Mouse (Mus musculus): ENCODE measurements at regions not wholly inside any gene's neighbourhood (a gene's known extent, or its start where the extent isn't known, plus 50 kb on each side); places are given as distances from the start of the nearest gene placed in this dataset.

- peaks cover 12% of the 10 kb centered on the region for H3K27me3 ChIP-seq (ENCODE audit: control insufficient read depth, insufficient read depth, low read length)
- H3K36me3 ChIP-seq (ENCODE audit: control insufficient read depth, insufficient read depth, low read length): no peaks in the 10 kb centered on the region
- H3K27ac ChIP-seq (ENCODE audit: low read depth, low read length): no peak overlapping the region
- H3K9ac ChIP-seq (ENCODE audit: low read depth, low read length): no peak overlapping the region
- 48% methylated on average over 14 of the region's 14 CpGs for WGBS
- no peaks in the 10 kb centered on the region for H3K9me3 ChIP-seq (ENCODE audit: control insufficient read depth, low read length)
- H3K4me3 ChIP-seq (ENCODE audit: low read depth, low read length): no peak overlapping the region
- ATAC-seq (ENCODE audit: low FRiP score) (no peak), DNase-seq (ENCODE audit: low spot score) (no peak)
- no peaks in the 10 kb centered on the region for H3K4me1 ChIP-seq (replicated peaks; ENCODE audit: control insufficient read depth, insufficient read depth, low read length)
- no peak overlapping the region for H3K4me2 ChIP-seq (replicated peaks; ENCODE audit: low read depth, low read length)
Measured at GRCm38 (mm10) chr2:160510635-160511421, 134.9 kb upstream of the Top1 start.

- Histone ChIP-seq H3K36me3 (ENCODE audit: control insufficient read depth, insufficient read depth, low read length) (no peaks in the 10 kb centered on the region), H3K27ac (ENCODE audit: low read depth, low read length) (no peak overlapping the region), H3K27me3 (ENCODE audit: control insufficient read depth, insufficient read depth, low read length) (peaks cover 19% of the 10 kb centered on the region), H3K4me2 (replicated peaks; ENCODE audit: low read depth, low read length) (no peak overlapping the region), H3K9me3 (ENCODE audit: control insufficient read depth, low read length) (no peaks in the 10 kb centered on the region), H3K4me3 (ENCODE audit: low read depth, low read length) (no peak overlapping the region), H3K4me1 (replicated peaks; ENCODE audit: control insufficient read depth, insufficient read depth, low read length) (no peaks in the 10 kb centered on the region), H3K9ac (ENCODE audit: low read depth, low read length) (no peak overlapping the region)
- ATAC-seq (ENCODE audit: low FRiP score) (no peak), DNase-seq (ENCODE audit: low spot score) (no peak)
- WGBS: 62% methylated on average over 6 of the region's 6 CpGs
Measured at GRCm38 (mm10) chr2:160515621-160516020, 130.1 kb upstream of the Top1 start.

DNA sequence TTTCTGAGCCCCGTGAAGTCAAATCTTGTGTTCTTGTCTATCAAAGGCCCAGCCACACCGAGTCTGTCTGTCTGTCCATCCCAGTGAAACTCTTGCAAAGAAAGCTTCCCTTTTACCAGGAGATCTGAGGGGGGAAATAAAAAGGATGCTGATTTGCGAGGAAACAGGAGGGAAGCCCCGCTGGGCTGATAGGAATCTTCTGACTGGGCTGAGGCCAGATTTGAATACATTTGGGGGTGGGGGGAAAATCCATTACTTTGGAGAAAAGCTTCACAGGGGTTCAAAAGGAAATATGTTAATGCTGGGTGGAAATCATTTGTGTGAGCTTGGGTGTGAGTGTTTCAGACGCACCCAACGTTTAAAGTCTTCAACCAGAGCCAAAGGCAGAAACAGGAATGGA lies 129.2 kb upstream of the Top1 start:
- Histone ChIP-seq H3K36me3 (ENCODE audit: control insufficient read depth, insufficient read depth, low read length) (no peaks in the 10 kb centered on the region), H3K4me1 (replicated peaks; ENCODE audit: control insufficient read depth, insufficient read depth, low read length) (no peaks in the 10 kb centered on the region), H3K4me2 (replicated peaks; ENCODE audit: low read depth, low read length) (no peak overlapping the region), H3K27ac (ENCODE audit: low read depth, low read length) (no peak overlapping the region), H3K27me3 (ENCODE audit: control insufficient read depth, insufficient read depth, low read length) (peaks cover 19% of the 10 kb centered on the region), H3K4me3 (ENCODE audit: low read depth, low read length) (no peak overlapping the region), H3K9me3 (ENCODE audit: control insufficient read depth, low read length) (no peaks in the 10 kb centered on the region), H3K9ac (ENCODE audit: low read depth, low read length) (no peak overlapping the region)
- 19% methylated on average over 6 of the region's 6 CpGs for WGBS
- no peak for ATAC-seq (ENCODE audit: low FRiP score)
- no peak for DNase-seq (ENCODE audit: low spot score)

DNA sequence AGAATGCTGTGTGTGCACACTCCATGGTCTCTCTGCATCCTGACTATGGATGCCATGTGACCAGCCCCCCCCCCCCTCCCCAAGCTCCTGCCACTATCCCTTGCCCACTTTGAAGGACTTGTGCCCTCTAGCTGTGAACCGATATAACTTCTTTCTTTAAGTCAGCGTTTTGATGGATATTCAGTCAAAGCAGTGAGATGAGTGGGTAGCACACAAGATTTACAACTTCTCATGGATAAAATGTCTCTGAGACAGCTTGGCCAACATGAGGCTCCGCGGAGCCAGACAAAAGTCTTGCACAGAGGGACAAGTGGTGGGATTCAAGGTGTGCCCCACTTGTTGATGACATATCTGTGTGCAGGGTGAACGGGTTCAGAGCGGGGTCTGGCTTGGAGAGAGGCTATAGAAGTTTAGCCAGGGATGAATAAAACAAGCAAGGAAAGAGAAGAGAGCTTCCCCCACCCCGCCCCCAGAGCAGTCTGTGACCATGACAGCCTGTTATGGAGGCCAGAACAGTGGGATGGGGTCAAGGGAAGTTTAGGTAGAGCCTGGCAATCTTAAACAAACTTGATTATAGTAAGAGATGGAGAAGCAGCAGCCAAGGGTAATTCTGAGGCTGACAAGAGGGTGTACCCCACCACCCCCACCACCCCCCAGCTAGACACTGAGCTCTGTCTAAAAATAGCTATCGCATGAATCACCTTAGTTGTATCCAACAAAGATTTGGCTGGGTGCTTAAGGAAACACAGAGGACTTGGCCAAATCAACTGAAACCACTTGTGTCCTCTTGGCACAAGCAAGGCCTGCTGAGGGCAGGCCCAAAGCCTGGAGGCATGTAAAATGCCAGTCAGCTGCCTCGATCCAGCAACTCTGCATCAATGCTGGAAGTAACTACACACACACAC lies 120.1 kb upstream of the Top1 start:
- Histone ChIP-seq H3K4me3 (ENCODE audit: low read depth, low read length) (no peak overlapping the region), H3K27ac (ENCODE audit: low read depth, low read length) (no peak overlapping the region), H3K36me3 (ENCODE audit: control insufficient read depth, insufficient read depth, low read length) (no peaks in the 10 kb centered on the region), H3K9me3 (ENCODE audit: control insufficient read depth, low read length) (no peaks in the 10 kb centered on the region), H3K27me3 (ENCODE audit: control insufficient read depth, insufficient read depth, low read length) (no peaks in the 10 kb centered on the region; the same call in none of the 2 replicates), H3K4me2 (replicated peaks; ENCODE audit: low read depth, low read length) (no peak overlapping the region), H3K9ac (ENCODE audit: low read depth, low read length) (no peak overlapping the region), H3K4me1 (replicated peaks; ENCODE audit: control insufficient read depth, insufficient read depth, low read length) (no peaks in the 10 kb centered on the region)
- DNase-seq (ENCODE audit: low spot score): no peak
- ATAC-seq (ENCODE audit: low FRiP score): no peak
- WGBS: 78% methylated on average over 9 of the region's 9 CpGs

DNA sequence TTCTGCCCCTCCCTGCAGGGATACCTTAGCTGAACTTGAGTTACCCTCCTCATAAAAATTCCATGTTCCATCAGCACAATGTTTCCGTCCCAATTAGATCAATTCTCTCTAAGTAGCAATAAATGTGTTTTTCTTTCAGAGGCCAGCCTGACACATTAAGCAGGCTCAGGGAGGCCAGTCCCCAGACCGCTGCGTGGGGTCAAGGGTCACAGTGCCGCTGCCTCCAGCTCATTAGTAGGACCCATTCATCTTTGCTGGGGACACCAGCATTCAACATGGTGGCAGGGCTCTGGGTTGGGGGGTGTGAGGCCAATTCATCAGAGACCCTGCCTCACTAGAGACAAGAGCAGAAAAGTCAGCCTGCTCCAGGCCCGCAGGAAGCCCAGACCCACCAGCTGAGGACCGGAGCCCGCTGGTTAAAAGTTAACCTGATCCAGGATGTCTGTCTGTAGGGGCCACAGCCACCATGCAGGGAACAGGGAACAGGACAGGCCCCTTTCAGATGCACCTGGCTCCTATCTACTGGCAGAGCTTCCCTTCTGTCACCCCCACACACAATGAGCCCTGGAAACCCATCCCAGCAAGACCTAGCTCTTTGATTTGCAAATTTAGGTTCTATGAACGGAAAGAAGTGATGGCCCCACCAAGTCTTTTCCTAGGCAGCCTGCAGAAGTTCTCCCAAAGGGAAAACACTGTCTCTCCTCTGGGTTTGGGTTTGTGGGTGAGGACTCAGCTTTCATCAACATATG lies 119.1 kb upstream of the Top1 start:
- no peak overlapping the region for H3K4me2 ChIP-seq (replicated peaks; ENCODE audit: low read depth, low read length)
- H3K9ac ChIP-seq (ENCODE audit: low read depth, low read length): no peak overlapping the region
- H3K4me3 ChIP-seq (ENCODE audit: low read depth, low read length): no peak overlapping the region
- WGBS: 29% methylated on average over 8 of the region's 8 CpGs
- DNase-seq (ENCODE audit: low spot score) (peak; percentile 44), ATAC-seq (ENCODE audit: low FRiP score) (no peak)
- H3K36me3 ChIP-seq (ENCODE audit: control insufficient read depth, insufficient read depth, low read length): no peaks in the 10 kb centered on the region
- H3K27ac ChIP-seq (ENCODE audit: low read depth, low read length): no peak overlapping the region
- no peaks in the 10 kb centered on the region; the same call in none of the 2 replicates for H3K27me3 ChIP-seq (ENCODE audit: control insufficient read depth, insufficient read depth, low read length)
- no peaks in the 10 kb centered on the region for H3K4me1 ChIP-seq (replicated peaks; ENCODE audit: control insufficient read depth, insufficient read depth, low read length)
- H3K9me3 ChIP-seq (ENCODE audit: control insufficient read depth, low read length): no peaks in the 10 kb centered on the region

- Histone ChIP-seq H3K27me3 (ENCODE audit: control insufficient read depth, insufficient read depth, low read length) (peaks cover 5% of the 10 kb centered on the region), H3K9ac (ENCODE audit: low read depth, low read length) (no peak overlapping the region), H3K4me3 (ENCODE audit: low read depth, low read length) (no peak overlapping the region), H3K36me3 (ENCODE audit: control insufficient read depth, insufficient read depth, low read length) (no peaks in the 10 kb centered on the region), H3K4me1 (replicated peaks; ENCODE audit: control insufficient read depth, insufficient read depth, low read length) (no peaks in the 10 kb centered on the region), H3K4me2 (replicated peaks; ENCODE audit: low read depth, low read length) (no peak overlapping the region), H3K9me3 (ENCODE audit: control insufficient read depth, low read length) (no peaks in the 10 kb centered on the region), H3K27ac (ENCODE audit: low read depth, low read length) (no peak overlapping the region)
- 75% methylated on average over 7 of the region's 7 CpGs for WGBS
- DNase-seq (ENCODE audit: low spot score) (no peak), ATAC-seq (ENCODE audit: low FRiP score) (no peak)
Measured at GRCm38 (mm10) chr2:160529306-160529705, 116.4 kb upstream of the Top1 start.

GRCm38 (mm10) chr2:160530377-160530776 lies 115.3 kb upstream of the Top1 start:
- H3K36me3 ChIP-seq (ENCODE audit: control insufficient read depth, insufficient read depth, low read length): no peaks in the 10 kb centered on the region
- H3K4me2 ChIP-seq (replicated peaks; ENCODE audit: low read depth, low read length): no peak overlapping the region
- peak; percentile 49; the same call in 1 of the 2 replicates for ATAC-seq (ENCODE audit: low FRiP score)
- WGBS: 40% methylated on average over 3 of the region's 3 CpGs
- no peak overlapping the region for H3K9ac ChIP-seq (ENCODE audit: low read depth, low read length)
- H3K27ac ChIP-seq (ENCODE audit: low read depth, low read length): no peak overlapping the region
- no peaks in the 10 kb centered on the region for H3K9me3 ChIP-seq (ENCODE audit: control insufficient read depth, low read length)
- peak; percentile 49 for DNase-seq (ENCODE audit: low spot score)
- H3K4me3 ChIP-seq (ENCODE audit: low read depth, low read length): no peak overlapping the region
- H3K4me1 ChIP-seq (replicated peaks; ENCODE audit: control insufficient read depth, insufficient read depth, low read length): no peaks in the 10 kb centered on the region
- H3K27me3 ChIP-seq (ENCODE audit: control insufficient read depth, insufficient read depth, low read length): peaks cover 5% of the 10 kb centered on the region

DNA sequence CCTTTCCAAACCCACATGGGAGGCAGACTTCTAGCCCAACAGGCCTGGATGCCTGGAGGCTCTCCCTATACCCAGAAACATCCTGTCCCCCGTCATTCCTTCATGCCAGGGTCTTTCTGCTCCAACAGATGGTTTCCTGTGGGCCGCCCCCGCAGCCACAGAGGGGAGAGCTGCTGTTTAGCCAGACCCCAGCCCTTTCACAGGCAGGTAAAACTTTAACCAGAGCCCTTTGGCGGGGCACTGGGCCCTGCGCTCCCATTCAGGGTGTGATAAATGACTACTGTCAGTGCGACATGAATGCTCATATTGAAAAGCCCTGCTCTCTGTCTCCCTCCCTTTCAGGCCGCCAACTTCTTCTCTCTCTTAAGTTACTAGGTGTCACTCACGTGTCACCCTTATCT lies 108.4 kb upstream of the Top1 start:
- DNase-seq (ENCODE audit: low spot score) (peak; percentile 28), ATAC-seq (ENCODE audit: low FRiP score) (0 out of 2 replicates have a peak, but pooled peaks have one; percentile 33)
- H3K9ac ChIP-seq (ENCODE audit: low read depth, low read length): no peak overlapping the region
- H3K27ac ChIP-seq (ENCODE audit: low read depth, low read length): no peak overlapping the region
- WGBS: 24% methylated on average over 8 of the region's 8 CpGs
- H3K9me3 ChIP-seq (ENCODE audit: control insufficient read depth, low read length): no peaks in the 10 kb centered on the region
- H3K4me2 ChIP-seq (replicated peaks; ENCODE audit: low read depth, low read length): no peak overlapping the region
- H3K27me3 ChIP-seq (ENCODE audit: control insufficient read depth, insufficient read depth, low read length): peaks cover 8% of the 10 kb centered on the region; the same call in 1 of the 2 replicates
- H3K4me3 ChIP-seq (ENCODE audit: low read depth, low read length): no peak overlapping the region
- H3K36me3 ChIP-seq (ENCODE audit: control insufficient read depth, insufficient read depth, low read length): no peaks in the 10 kb centered on the region
- H3K4me1 ChIP-seq (replicated peaks; ENCODE audit: control insufficient read depth, insufficient read depth, low read length): no peaks in the 10 kb centered on the region
